In genomic region chr6:88741791-88742190, GRCm38 (mm10) we compare ENCODE assay signal across 10 mouse cellular contexts. TPM values are rescaled to one million over a fixed set of nuclear protein-coding genes. Genes with fewer than 3 reads are reported as not detected.
DNase-seq lines count a peak whose midpoint lies in the region; ATAC-seq and TF ChIP-seq lines count a peak whose summit lies in the region.
"Had no signal": no experiment of that assay in that cellular context is flagged by ENCODE, and none has a peak within 500 bp of the region (broad histone marks: within the 10 kb centered on the region; RNA-seq: fewer than 3 reads in every experiment).

No protein-coding gene starts in this region.

- no peak overlapping the region for H3K4me3 ChIP-seq in forebrain, embryonic 14.5 days (ENCODE audit: low read depth, low read length)
- no peak overlapping the region for H3K4me3 ChIP-seq in olfactory bulb, adult 2 months (ENCODE audit: insufficient read depth, low read depth, low read length)

- DNase-seq in kidney, adult 11 months = peak; percentile 60
- no peak for DNase-seq in kidney, postnatal 14 days
- peak; percentile 65 for DNase-seq in retina, postnatal 1 day
- no peak for DNase-seq in retina, embryonic 14.5 days (ENCODE audit: low spot score)
- peak; percentile 50 for DNase-seq in forebrain, embryonic 14.5 days (ENCODE audit: low spot score)
- no peak for DNase-seq in thymus, postnatal 4 days
- DNase-seq: gastrocnemius, postnatal 14 days; thymus, postnatal 36 days had no signal

- no peaks in the 10 kb centered on the region for H3K9me3 ChIP-seq in forebrain, embryonic 14.5 days (replicated peaks; ENCODE audit: control insufficient read depth, low read length)

- no peaks in the 10 kb centered on the region; the same call in none of the 2 replicates for H3K4me1 ChIP-seq in forebrain, embryonic 14.5 days (ENCODE audit: control insufficient read depth, insufficient read depth, low read length)
- peaks cover 47% of the 10 kb centered on the region for H3K4me1 ChIP-seq in olfactory bulb, adult 2 months (ENCODE audit: control insufficient read depth, insufficient read depth, low read length)

- H3K36me3 ChIP-seq in forebrain, embryonic 14.5 days (ENCODE audit: control insufficient read depth, insufficient read depth, low read length) = no peaks in the 10 kb centered on the region

- WGBS in forebrain, embryonic 14.5 days = 85% methylated on average over 3 of the region's 3 CpGs
- WGBS in olfactory bulb, adult 2 months = 39% methylated on average over 3 of the region's 3 CpGs

- peak overlapping the region; percentile 33; the same call in 1 of the 2 replicates for H3K27ac ChIP-seq in forebrain, embryonic 14.5 days (ENCODE audit: low read depth, low read length)
- peak overlapping the region; percentile 36 for H3K27ac ChIP-seq in olfactory bulb, adult 2 months (ENCODE audit: insufficient read depth, low read depth, low read length)

- no peak for TF ChIP-seq CTCF in olfactory bulb, adult 2 months (IDR thresholded peaks at IDR 0.05; ENCODE audit: insufficient read depth, low read depth, low read length)

- no peak for TF ChIP-seq POLR2A in olfactory bulb, adult 2 months (IDR thresholded peaks at IDR 0.05; ENCODE audit: insufficient read depth, low read depth, low read length)

- no peak for ATAC-seq in forebrain, embryonic 14.5 days
- ATAC-seq in megakaryocyte-erythroid progenitor cell, adult 5-6 weeks (replicated peaks; ENCODE audit: low FRiP score, low TSS enrichment, poor library complexity, severe bottlenecking) = no peak

- H3K9ac ChIP-seq in forebrain, embryonic 14.5 days (ENCODE audit: low read length) = no peak overlapping the region

- H3K4me2 ChIP-seq in forebrain, embryonic 14.5 days (ENCODE audit: low read length) = no peak overlapping the region

- H3K27me3 ChIP-seq in forebrain, embryonic 14.5 days (replicated peaks; ENCODE audit: control insufficient read depth, insufficient read depth, low read length) = no peaks in the 10 kb centered on the region

RNA-seq across cellular contexts. Expression of gene Mgll, which starts 17.6 kb away (rescaled TPM):
- 19.3 and 23.1 TPM in 2 replicates for polyA plus RNA-seq in forebrain, embryonic 14.5 days (2014; fragmentation: Nextera tagmentation; extraction: Ambion mirVana)
- not detected in 2 replicates for polyA plus RNA-seq in olfactory bulb, adult 2 months (2012; ENCODE audit: insufficient read depth, insufficient read length, low replicate concordance, missing spikeins)
- total RNA-seq in megakaryocyte-erythroid progenitor cell, adult 5-6 weeks (2014; fragmentation: Nextera tagmentation) = 17.9 and 19.1 TPM in 2 replicates
- 8.9 and 9.3 TPM in 2 replicates for total RNA-seq in megakaryocyte-erythroid progenitor cell, adult 5-6 weeks (2017)

Comparison
In these comparisons a context has a peak if more than half of its experiments do, and no peak if none do; other contexts are left out.
1. DNase-seq: peak in kidney, adult 11 months (single experiment), retina, postnatal 1 day (single experiment) and forebrain, embryonic 14.5 days (single experiment); none in kidney, postnatal 14 days (single experiment), retina, embryonic 14.5 days (single experiment) and thymus, postnatal 4 days (single experiment).